Mouse (Mus musculus): ENCODE measurements around the gene Cyp11a1.

GRCm38 (mm10) chr9:58044828-58045227, 38.6 kb downstream of the Cyp11a1 start:
- TF ChIP-seq POLR2A (IDR thresholded peaks at IDR 0.05; ENCODE audit: extremely low read depth, insufficient read depth, low read length) (no peak), CTCF (IDR thresholded peaks at IDR 0.05; ENCODE audit: extremely low read depth, insufficient read depth, low read length) (no peak)
